ENCODE assay signal across 8 mouse cellular contexts in the genomic region with DNA sequence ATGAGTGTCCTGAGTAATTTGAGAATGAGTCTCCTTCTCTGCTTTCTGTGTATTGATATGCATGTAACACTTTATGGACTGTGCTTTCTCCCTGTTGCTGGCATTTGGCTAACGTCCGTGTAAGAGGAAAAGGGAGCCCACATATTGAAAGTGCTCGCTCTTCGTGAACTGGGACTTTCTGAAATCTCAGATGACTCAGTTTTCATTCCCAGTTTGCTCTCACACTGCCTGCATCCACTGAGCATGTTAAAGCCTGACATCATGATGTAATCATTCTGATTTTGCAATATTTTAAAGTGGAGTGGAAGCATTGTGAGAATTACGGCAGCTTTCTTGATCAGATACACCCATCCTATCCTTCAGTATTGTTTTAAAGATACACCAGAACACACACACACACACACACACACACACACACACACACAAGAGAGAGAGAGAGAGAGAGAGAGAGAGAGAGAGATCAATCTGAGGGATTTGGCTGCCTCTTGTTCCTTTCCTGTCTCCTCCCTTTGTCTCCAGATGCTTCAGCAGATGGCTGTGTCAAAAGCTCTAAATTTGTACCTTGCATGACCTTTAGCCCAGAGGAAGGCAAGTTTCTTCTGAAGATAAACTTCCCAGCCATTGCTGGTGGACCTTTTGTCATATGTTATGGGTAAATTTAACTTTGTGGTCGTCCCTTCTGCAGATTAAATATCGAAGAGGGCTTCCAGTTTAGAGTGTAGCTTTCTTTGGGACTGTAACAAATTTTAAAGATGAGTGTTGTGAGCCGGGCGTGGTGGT.
DNase-seq lines count a peak whose midpoint lies in the region; ATAC-seq and TF ChIP-seq lines count a peak whose summit lies in the region.
"Had no signal": no experiment of that assay in that cellular context is flagged by ENCODE, and none has a peak within 500 bp of the region (broad histone marks: within the 10 kb centered on the region; RNA-seq: fewer than 3 reads in every experiment).

No protein-coding gene starts in this region.

- H3K4me2 ChIP-seq in hindbrain, embryonic 12.5 days (replicated peaks) = no peak overlapping the region
- no peak overlapping the region for H3K4me2 ChIP-seq in hindbrain, postnatal 0 days (ENCODE audit: low read depth, low read length)
- H3K4me2 ChIP-seq in embryonic facial prominence, embryonic 14.5 days (ENCODE audit: low read depth, low read length) = peak overlapping the region; percentile 10; the same call in 1 of the 2 replicates
- H3K4me2 ChIP-seq: intestine, embryonic 15.5 days had no signal

- DNase-seq in hindbrain, postnatal 0 days (ENCODE audit: low spot score) = no peak
- peak; percentile 46 for DNase-seq in 3134 (ENCODE audit: extremely low read depth, insufficient read length, low spot score)
- DNase-seq in 416B (ENCODE audit: low read depth) = peak; percentile 81
- peak; percentile 45 for DNase-seq in embryonic facial prominence, embryonic 14.5 days (ENCODE audit: low spot score)
- DNase-seq in urinary bladder, postnatal 10 days (ENCODE audit: low spot score) = no peak
- DNase-seq in c-Kit-positive CD71-positive TER-119-positive erythroid progenitor cells, embryonic 14.5 days (ENCODE audit: low spot score) = no peak

- H3K4me1 ChIP-seq in hindbrain, embryonic 12.5 days = peaks cover 30% of the 10 kb centered on the region
- H3K4me1 ChIP-seq in hindbrain, postnatal 0 days (ENCODE audit: insufficient read depth, low read length) = 0 out of 2 replicates have a peak, but pooled peaks cover 3% of the 10 kb centered on the region
- peaks cover 16% of the 10 kb centered on the region for H3K4me1 ChIP-seq in embryonic facial prominence, embryonic 14.5 days (ENCODE audit: control insufficient read depth, insufficient read depth, low read length)

- 75% methylated on average over 9 of the region's 9 CpGs for WGBS in hindbrain, embryonic 12.5 days
- 75% methylated on average over 9 of the region's 9 CpGs for WGBS in hindbrain, postnatal 0 days
- WGBS in embryonic facial prominence, embryonic 14.5 days = 58% methylated on average over 9 of the region's 9 CpGs

- no peaks in the 10 kb centered on the region for H3K27me3 ChIP-seq in hindbrain, embryonic 12.5 days
- H3K27me3 ChIP-seq in hindbrain, postnatal 0 days (ENCODE audit: insufficient read depth, low read length) = no peaks in the 10 kb centered on the region
- no peaks in the 10 kb centered on the region for H3K27me3 ChIP-seq in embryonic facial prominence, embryonic 14.5 days (replicated peaks; ENCODE audit: control insufficient read depth, insufficient read depth, low read length)
- H3K27me3 ChIP-seq: intestine, embryonic 15.5 days had no signal

- no peaks in the 10 kb centered on the region for H3K36me3 ChIP-seq in hindbrain, embryonic 12.5 days
- H3K36me3 ChIP-seq in hindbrain, postnatal 0 days (ENCODE audit: insufficient read depth, low read length) = no peaks in the 10 kb centered on the region
- no peaks in the 10 kb centered on the region for H3K36me3 ChIP-seq in embryonic facial prominence, embryonic 14.5 days (ENCODE audit: control insufficient read depth, insufficient read depth, low read length)
- H3K36me3 ChIP-seq: intestine, embryonic 15.5 days had no signal

- no peak overlapping the region for H3K4me3 ChIP-seq in hindbrain, embryonic 12.5 days
- no peak overlapping the region for H3K4me3 ChIP-seq in hindbrain, postnatal 0 days (ENCODE audit: low read length)
- no peak overlapping the region for H3K4me3 ChIP-seq in embryonic facial prominence, embryonic 14.5 days (ENCODE audit: low read depth, low read length)
- H3K4me3 ChIP-seq: intestine, embryonic 15.5 days had no signal

- no peak for ATAC-seq in hindbrain, embryonic 12.5 days (ENCODE audit: low FRiP score)
- ATAC-seq in hindbrain, postnatal 0 days = no peak
- no peak for ATAC-seq in embryonic facial prominence, embryonic 14.5 days (ENCODE audit: low read depth)
- ATAC-seq: intestine, embryonic 15.5 days had no signal

- H3K27ac ChIP-seq in hindbrain, embryonic 12.5 days = peak overlapping the region; percentile 23; the same call in 1 of the 2 replicates
- no peak overlapping the region for H3K27ac ChIP-seq in hindbrain, postnatal 0 days
- H3K27ac ChIP-seq in embryonic facial prominence, embryonic 14.5 days (replicated peaks; ENCODE audit: low read depth, low read length) = 0 out of 2 replicates have a peak overlapping the region, but pooled peaks have one; percentile 33
- H3K27ac ChIP-seq: intestine, embryonic 15.5 days had no signal

- no peaks in the 10 kb centered on the region for H3K9me3 ChIP-seq in hindbrain, embryonic 12.5 days (replicated peaks)
- no peaks in the 10 kb centered on the region for H3K9me3 ChIP-seq in hindbrain, postnatal 0 days (ENCODE audit: low read length)
- no peaks in the 10 kb centered on the region for H3K9me3 ChIP-seq in embryonic facial prominence, embryonic 14.5 days (ENCODE audit: control insufficient read depth, low read length)
- H3K9me3 ChIP-seq: intestine, embryonic 15.5 days had no signal

- no peak for TF ChIP-seq CTCF in hindbrain, postnatal 0 days (IDR thresholded peaks at IDR 0.05; ENCODE audit: low read depth)

- H3K9ac ChIP-seq in hindbrain, embryonic 12.5 days = no peak overlapping the region
- H3K9ac ChIP-seq in hindbrain, postnatal 0 days (replicated peaks; ENCODE audit: low read length) = no peak overlapping the region
- H3K9ac ChIP-seq in embryonic facial prominence, embryonic 14.5 days (ENCODE audit: low read depth, low read length) = no peak overlapping the region
- H3K9ac ChIP-seq: intestine, embryonic 15.5 days had no signal

Comparison
In these comparisons a context has a peak if more than half of its experiments do, and no peak if none do; other contexts are left out.
1. DNase-seq: peak in 3134 (single experiment), 416B (single experiment) and embryonic facial prominence, embryonic 14.5 days (single experiment); none in hindbrain, postnatal 0 days (single experiment), urinary bladder, postnatal 10 days (single experiment) and c-Kit-positive CD71-positive TER-119-positive erythroid progenitor cells, embryonic 14.5 days (single experiment).